Mouse (Mus musculus): ENCODE data around the gene Tspan11. TPM values are rescaled to one million over a fixed set of nuclear protein-coding genes. Genes with fewer than 3 reads are reported as not detected.

The Tspan11 gene
- polyA plus RNA-seq, 1 experiment from 2014 or later = 2.6 TPM

- 36% methylated on average over 6 of the region's 6 CpGs for WGBS
- Histone ChIP-seq H3K27ac (ENCODE audit: low read length) (no peak overlapping the region), H3K9me3 (replicated peaks; ENCODE audit: control insufficient read depth, low read length) (peaks cover 4% of the 10 kb centered on the region; the same call in 1 of the 2 replicates), H3K4me3 (ENCODE audit: low read length) (no peak overlapping the region), H3K4me2 (ENCODE audit: low read depth, low read length) (no peak overlapping the region), H3K36me3 (ENCODE audit: control insufficient read depth, insufficient read depth) (no peaks in the 10 kb centered on the region), H3K9ac (ENCODE audit: low read length) (no peak overlapping the region), H3K27me3 (ENCODE audit: control insufficient read depth, insufficient read depth, low read length) (no peaks in the 10 kb centered on the region), H3K4me1 (ENCODE audit: control insufficient read depth, insufficient read depth, low read length) (0 out of 2 replicates have a peak, but pooled peaks cover 3% of the 10 kb centered on the region)
- no peak for ATAC-seq (replicated peaks; ENCODE audit: extremely low read depth, insufficient read depth, low FRiP score)
Observed at GRCm38 (mm10) chr6:127894999-127895398, 7.6 kb downstream of the Tspan11 start.

- Histone ChIP-seq H3K27me3 (ENCODE audit: control insufficient read depth, insufficient read depth, low read length) (no peaks in the 10 kb centered on the region), H3K36me3 (ENCODE audit: control insufficient read depth, insufficient read depth) (no peaks in the 10 kb centered on the region), H3K9ac (ENCODE audit: low read length) (no peak overlapping the region), H3K27ac (ENCODE audit: low read length) (no peak overlapping the region), H3K9me3 (replicated peaks; ENCODE audit: control insufficient read depth, low read length) (peaks cover 4% of the 10 kb centered on the region; the same call in 1 of the 2 replicates), H3K4me2 (ENCODE audit: low read depth, low read length) (no peak overlapping the region), H3K4me1 (ENCODE audit: control insufficient read depth, insufficient read depth, low read length) (0 out of 2 replicates have a peak, but pooled peaks cover 3% of the 10 kb centered on the region), H3K4me3 (ENCODE audit: low read length) (no peak overlapping the region)
- ATAC-seq (replicated peaks; ENCODE audit: extremely low read depth, insufficient read depth, low FRiP score) = no peak
- 79% methylated on average over 3 of the region's 3 CpGs for WGBS
Observed at GRCm38 (mm10) chr6:127896425-127896824, 9.0 kb downstream of the Tspan11 start.

DNA sequence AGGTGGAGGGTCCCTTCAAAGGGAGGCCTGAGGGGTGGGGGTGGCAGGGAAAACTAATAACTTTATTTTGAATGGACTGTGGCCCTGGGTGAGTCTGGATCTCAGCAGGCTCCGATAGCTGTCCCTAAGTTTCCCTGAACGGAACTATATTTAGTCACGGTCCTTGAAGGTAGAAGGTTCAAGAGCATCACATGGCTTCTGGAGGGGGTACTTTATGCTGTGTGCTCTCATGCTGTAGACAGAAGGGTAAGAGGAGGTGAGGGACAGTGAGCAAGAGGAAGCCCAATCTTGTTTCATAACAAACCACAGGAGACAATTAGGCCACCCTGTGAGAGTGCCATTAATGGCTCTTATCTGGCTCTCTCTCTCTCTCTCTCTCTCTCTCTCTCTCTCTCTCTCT lies 10.0 kb downstream of the Tspan11 start:
- peaks cover 4% of the 10 kb centered on the region; the same call in 1 of the 2 replicates for H3K9me3 ChIP-seq (replicated peaks; ENCODE audit: control insufficient read depth, low read length)
- ATAC-seq (replicated peaks; ENCODE audit: extremely low read depth, insufficient read depth, low FRiP score) = no peak
- no peak overlapping the region for H3K9ac ChIP-seq (ENCODE audit: low read length)
- H3K27me3 ChIP-seq (ENCODE audit: control insufficient read depth, insufficient read depth, low read length) = no peaks in the 10 kb centered on the region
- H3K27ac ChIP-seq (ENCODE audit: low read length) = no peak overlapping the region
- WGBS = 62% methylated on average over 3 of the region's 3 CpGs
- no peak overlapping the region for H3K4me3 ChIP-seq (ENCODE audit: low read length)
- 0 out of 2 replicates have a peak, but pooled peaks cover 6% of the 10 kb centered on the region for H3K4me1 ChIP-seq (ENCODE audit: control insufficient read depth, insufficient read depth, low read length)
- H3K36me3 ChIP-seq (ENCODE audit: control insufficient read depth, insufficient read depth) = no peaks in the 10 kb centered on the region
- H3K4me2 ChIP-seq (ENCODE audit: low read depth, low read length) = no peak overlapping the region

GRCm38 (mm10) chr6:127900062-127900461 lies 12.7 kb downstream of the Tspan11 start:
- no peaks in the 10 kb centered on the region for H3K27me3 ChIP-seq (ENCODE audit: control insufficient read depth, insufficient read depth, low read length)
- no peaks in the 10 kb centered on the region for H3K36me3 ChIP-seq (ENCODE audit: control insufficient read depth, insufficient read depth)

GRCm38 (mm10) chr6:127901261-127901660 lies 13.9 kb downstream of the Tspan11 start:
- ATAC-seq (replicated peaks; ENCODE audit: extremely low read depth, insufficient read depth, low FRiP score) = no peak
- WGBS = 59% methylated on average over 3 of the region's 3 CpGs
- H3K4me1 ChIP-seq (ENCODE audit: control insufficient read depth, insufficient read depth, low read length) = 0 out of 2 replicates have a peak, but pooled peaks cover 6% of the 10 kb centered on the region
- H3K36me3 ChIP-seq (ENCODE audit: control insufficient read depth, insufficient read depth) = no peaks in the 10 kb centered on the region
- no peak overlapping the region for H3K9ac ChIP-seq (ENCODE audit: low read length)
- no peak overlapping the region for H3K27ac ChIP-seq (ENCODE audit: low read length)
- H3K4me3 ChIP-seq (ENCODE audit: low read length) = no peak overlapping the region
- no peak overlapping the region for H3K4me2 ChIP-seq (ENCODE audit: low read depth, low read length)
- H3K9me3 ChIP-seq (replicated peaks; ENCODE audit: control insufficient read depth, low read length) = peaks cover 4% of the 10 kb centered on the region; the same call in 1 of the 2 replicates
- H3K27me3 ChIP-seq (ENCODE audit: control insufficient read depth, insufficient read depth, low read length) = no peaks in the 10 kb centered on the region

More at GRCm38 (mm10) chr6:127900062-127900461, 12.7 kb downstream of the Tspan11 start:
- H3K9ac ChIP-seq (ENCODE audit: low read length) = no peak overlapping the region
- H3K27ac ChIP-seq (ENCODE audit: low read length) = no peak overlapping the region
- peaks cover 4% of the 10 kb centered on the region; the same call in 1 of the 2 replicates for H3K9me3 ChIP-seq (replicated peaks; ENCODE audit: control insufficient read depth, low read length)
- 55% methylated on average over 6 of the region's 6 CpGs for WGBS
- 0 out of 2 replicates have a peak, but pooled peaks cover 6% of the 10 kb centered on the region for H3K4me1 ChIP-seq (ENCODE audit: control insufficient read depth, insufficient read depth, low read length)
- no peak overlapping the region for H3K4me3 ChIP-seq (ENCODE audit: low read length)
- ATAC-seq (replicated peaks; ENCODE audit: extremely low read depth, insufficient read depth, low FRiP score) = no peak
- no peak overlapping the region for H3K4me2 ChIP-seq (ENCODE audit: low read depth, low read length)

- WGBS = 77% methylated on average over 5 of the region's 5 CpGs
Observed at GRCm38 (mm10) chr6:127901669-127902068, 14.3 kb downstream of the Tspan11 start.

GRCm38 (mm10) chr6:127902559-127902958 lies 15.2 kb downstream of the Tspan11 start:
- ATAC-seq (replicated peaks; ENCODE audit: extremely low read depth, insufficient read depth, low FRiP score) = no peak

More at GRCm38 (mm10) chr6:127901669-127902068, 14.3 kb downstream of the Tspan11 start:
- no peak overlapping the region for H3K27ac ChIP-seq (ENCODE audit: low read length)
- no peaks in the 10 kb centered on the region for H3K27me3 ChIP-seq (ENCODE audit: control insufficient read depth, insufficient read depth, low read length)
- no peak overlapping the region for H3K9ac ChIP-seq (ENCODE audit: low read length)
- no peak overlapping the region for H3K4me2 ChIP-seq (ENCODE audit: low read depth, low read length)
- no peaks in the 10 kb centered on the region for H3K36me3 ChIP-seq (ENCODE audit: control insufficient read depth, insufficient read depth)
- 0 out of 2 replicates have a peak, but pooled peaks cover 6% of the 10 kb centered on the region for H3K4me1 ChIP-seq (ENCODE audit: control insufficient read depth, insufficient read depth, low read length)
- no peak overlapping the region for H3K4me3 ChIP-seq (ENCODE audit: low read length)
- no peak for ATAC-seq (replicated peaks; ENCODE audit: extremely low read depth, insufficient read depth, low FRiP score)
- peaks cover 4% of the 10 kb centered on the region; the same call in 1 of the 2 replicates for H3K9me3 ChIP-seq (replicated peaks; ENCODE audit: control insufficient read depth, low read length)

DNA sequence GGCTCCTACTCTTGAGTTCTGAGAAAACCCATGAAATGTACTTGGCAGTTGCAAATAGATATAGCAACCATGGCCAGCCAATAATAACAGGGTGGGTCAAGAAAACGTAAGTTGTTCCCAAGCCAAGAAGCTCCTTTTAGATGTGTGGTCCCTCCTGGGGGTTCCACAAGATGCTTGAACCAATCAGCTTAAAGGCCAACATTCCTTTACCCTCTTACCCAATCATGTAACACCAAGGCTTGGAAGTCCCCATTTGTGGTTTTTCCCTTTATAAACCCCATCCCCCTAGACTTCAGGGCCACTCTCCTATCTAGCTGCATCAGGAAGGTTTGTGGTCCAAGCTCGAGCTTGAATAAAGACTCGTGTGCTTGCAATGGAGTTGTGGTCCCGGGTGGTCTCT lies 23.2 kb downstream of the Tspan11 start:
- 84% methylated on average over 4 of the region's 4 CpGs for WGBS
- no peak for ATAC-seq (replicated peaks; ENCODE audit: extremely low read depth, insufficient read depth, low FRiP score)

More at GRCm38 (mm10) chr6:127902559-127902958, 15.2 kb downstream of the Tspan11 start:
- H3K27ac ChIP-seq (ENCODE audit: low read length) = no peak overlapping the region
- peaks cover 4% of the 10 kb centered on the region; the same call in 1 of the 2 replicates for H3K9me3 ChIP-seq (replicated peaks; ENCODE audit: control insufficient read depth, low read length)
- no peak overlapping the region for H3K9ac ChIP-seq (ENCODE audit: low read length)
- no peaks in the 10 kb centered on the region for H3K36me3 ChIP-seq (ENCODE audit: control insufficient read depth, insufficient read depth)
- no peak overlapping the region for H3K4me2 ChIP-seq (ENCODE audit: low read depth, low read length)
- 77% methylated on average over 8 of the region's 8 CpGs for WGBS
- no peak overlapping the region for H3K4me3 ChIP-seq (ENCODE audit: low read length)
- 0 out of 2 replicates have a peak, but pooled peaks cover 3% of the 10 kb centered on the region for H3K4me1 ChIP-seq (ENCODE audit: control insufficient read depth, insufficient read depth, low read length)
- no peaks in the 10 kb centered on the region for H3K27me3 ChIP-seq (ENCODE audit: control insufficient read depth, insufficient read depth, low read length)

DNA sequence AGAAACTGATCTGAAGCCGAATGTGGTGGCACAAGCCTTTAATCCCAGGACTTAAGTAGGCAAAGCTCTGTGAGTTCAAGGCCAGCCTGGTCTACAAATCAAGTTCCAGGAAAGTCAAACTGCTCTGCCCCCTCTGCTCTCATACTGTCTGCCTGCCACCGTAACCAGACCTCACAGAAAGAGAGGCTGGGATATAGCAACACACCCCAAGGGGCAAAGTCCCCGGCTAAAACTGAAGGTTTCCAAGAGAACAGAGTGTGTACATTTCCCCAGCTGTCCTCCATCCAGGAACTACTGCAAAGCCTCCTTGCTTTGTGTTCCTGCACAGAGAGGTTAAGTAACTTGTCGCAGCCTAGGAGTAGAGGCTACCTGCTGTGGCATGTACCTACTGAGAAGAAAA lies 24.3 kb downstream of the Tspan11 start:
- no peaks in the 10 kb centered on the region for H3K36me3 ChIP-seq (ENCODE audit: control insufficient read depth, insufficient read depth)
- WGBS = 74% methylated on average over 4 of the region's 4 CpGs
- no peak overlapping the region for H3K9ac ChIP-seq (ENCODE audit: low read length)
- H3K4me1 ChIP-seq (ENCODE audit: control insufficient read depth, insufficient read depth, low read length) = no peaks in the 10 kb centered on the region
- 0 out of 2 replicates have a peak, but pooled peaks cover 2% of the 10 kb centered on the region for H3K9me3 ChIP-seq (replicated peaks; ENCODE audit: control insufficient read depth, low read length)
- ATAC-seq (replicated peaks; ENCODE audit: extremely low read depth, insufficient read depth, low FRiP score) = no peak
- no peaks in the 10 kb centered on the region for H3K27me3 ChIP-seq (ENCODE audit: control insufficient read depth, insufficient read depth, low read length)
- H3K4me3 ChIP-seq (ENCODE audit: low read length) = no peak overlapping the region
- no peak overlapping the region for H3K4me2 ChIP-seq (ENCODE audit: low read depth, low read length)
- H3K27ac ChIP-seq (ENCODE audit: low read length) = no peak overlapping the region

More for the DNA sequence above, 23.2 kb downstream of the Tspan11 start:
- no peak overlapping the region for H3K4me3 ChIP-seq (ENCODE audit: low read length)
- H3K9ac ChIP-seq (ENCODE audit: low read length) = no peak overlapping the region
- no peaks in the 10 kb centered on the region for H3K9me3 ChIP-seq (replicated peaks; ENCODE audit: control insufficient read depth, low read length)
- no peak overlapping the region for H3K4me2 ChIP-seq (ENCODE audit: low read depth, low read length)
- no peaks in the 10 kb centered on the region for H3K36me3 ChIP-seq (ENCODE audit: control insufficient read depth, insufficient read depth)
- H3K4me1 ChIP-seq (ENCODE audit: control insufficient read depth, insufficient read depth, low read length) = no peaks in the 10 kb centered on the region
- no peaks in the 10 kb centered on the region for H3K27me3 ChIP-seq (ENCODE audit: control insufficient read depth, insufficient read depth, low read length)
- H3K27ac ChIP-seq (ENCODE audit: low read length) = no peak overlapping the region

Data from heart, embryonic 16.5 days (tissue).